Mouse (Mus musculus): ENCODE measurements around the gene Unc119. TPM values are rescaled to one million over a fixed set of nuclear protein-coding genes. Genes with fewer than 3 reads are reported as not detected.

Gene Unc119
- polyA plus RNA-seq, 1 experiment = 64.1 TPM

GRCm38 (mm10) chr11:78322076-78322831 is 21.0 kb upstream of the Unc119 start:
- peaks cover 8% of the 10 kb centered on the region for H3K4me1 ChIP-seq (ENCODE audit: control insufficient read depth, insufficient read depth, low read length)
- TF ChIP-seq POLR2A (IDR thresholded peaks at IDR 0.05; ENCODE audit: borderline replicate concordance, extremely low read depth, low read depth, low read length) (no peak), CTCF (IDR thresholded peaks at IDR 0.05; ENCODE audit: insufficient read depth, low read length) (no peak)
- 38% methylated on average over 2 of the region's 2 CpGs for WGBS
- DNase-seq = no peak
- no peak overlapping the region for H3K4me3 ChIP-seq (replicated peaks; ENCODE audit: extremely low read depth, low read depth, low read length)

- peaks cover 8% of the 10 kb centered on the region for H3K4me1 ChIP-seq (ENCODE audit: control insufficient read depth, insufficient read depth, low read length)
- DNase-seq = peak; percentile 76
- WGBS = 9% methylated on average over 15 of the region's 15 CpGs
- H3K4me3 ChIP-seq (replicated peaks; ENCODE audit: extremely low read depth, low read depth, low read length) = peak within 1 kb of the TSS; percentile 49
- no peak for TF ChIP-seq CTCF (IDR thresholded peaks at IDR 0.05; ENCODE audit: insufficient read depth, low read length)
- TF ChIP-seq POLR2A (IDR thresholded peaks at IDR 0.05; ENCODE audit: borderline replicate concordance, extremely low read depth, low read depth, low read length) = peak; percentile 59; the same call in 1 of the 2 replicates
These were observed 20.4 kb upstream of the Unc119 start, which contains the start of gene Aldoc for GRCm38 (mm10) chr11:78322860-78323259. Aldoc (plus strand) TSS chr11:78322968.

GRCm38 (mm10) chr11:78324000-78324785 is 19.1 kb upstream of the Unc119 start:
- H3K4me3 ChIP-seq (replicated peaks; ENCODE audit: extremely low read depth, low read depth, low read length) = no peak overlapping the region
- no peak for DNase-seq
- TF ChIP-seq POLR2A (IDR thresholded peaks at IDR 0.05; ENCODE audit: borderline replicate concordance, extremely low read depth, low read depth, low read length) = no peak
- TF ChIP-seq CTCF (IDR thresholded peaks at IDR 0.05; ENCODE audit: insufficient read depth, low read length) = no peak
- 84% methylated on average over 15 of the region's 15 CpGs for WGBS
- peaks cover 13% of the 10 kb centered on the region for H3K4me1 ChIP-seq (ENCODE audit: control insufficient read depth, insufficient read depth, low read length)

- H3K4me1 ChIP-seq (ENCODE audit: control insufficient read depth, insufficient read depth, low read length) = peaks cover 13% of the 10 kb centered on the region
- WGBS = 94% methylated on average over 12 of the region's 12 CpGs
- no peak for DNase-seq
- H3K4me3 ChIP-seq (replicated peaks; ENCODE audit: extremely low read depth, low read depth, low read length) = no peak overlapping the region
- TF ChIP-seq CTCF (IDR thresholded peaks at IDR 0.05; ENCODE audit: insufficient read depth, low read length) (no peak), POLR2A (IDR thresholded peaks at IDR 0.05; ENCODE audit: borderline replicate concordance, extremely low read depth, low read depth, low read length) (no peak)
These were observed 18.3 kb upstream of the Unc119 start for GRCm38 (mm10) chr11:78324965-78325364.

- no peak for TF ChIP-seq CTCF (IDR thresholded peaks at IDR 0.05; ENCODE audit: insufficient read depth, low read length)
- no peak for TF ChIP-seq POLR2A (IDR thresholded peaks at IDR 0.05; ENCODE audit: borderline replicate concordance, extremely low read depth, low read depth, low read length)
- Histone ChIP-seq H3K4me3 (replicated peaks; ENCODE audit: extremely low read depth, low read depth, low read length) (no peak overlapping the region), H3K4me1 (ENCODE audit: control insufficient read depth, insufficient read depth, low read length) (peaks cover 13% of the 10 kb centered on the region)
- DNase-seq = no peak
- WGBS = 92% methylated on average over 4 of the region's 4 CpGs
These were observed 16.1 kb upstream of the Unc119 start for GRCm38 (mm10) chr11:78327215-78327614.

GRCm38 (mm10) chr11:78327634-78328511 is 15.4 kb upstream of the Unc119 start, which contains the start of gene Pigs:
Pigs (plus strand) TSS chr11:78328415.
- no peak for TF ChIP-seq CTCF (IDR thresholded peaks at IDR 0.05; ENCODE audit: insufficient read depth, low read length)
- TF ChIP-seq POLR2A (IDR thresholded peaks at IDR 0.05; ENCODE audit: borderline replicate concordance, extremely low read depth, low read depth, low read length) = peak; percentile 74
- 9% methylated on average over 37 of the region's 37 CpGs for WGBS
- DNase-seq = peak; percentile 94
- peak within 1 kb of the TSS; percentile 98 for H3K4me3 ChIP-seq (replicated peaks; ENCODE audit: extremely low read depth, low read depth, low read length)
- H3K4me1 ChIP-seq (ENCODE audit: control insufficient read depth, insufficient read depth, low read length) = peaks cover 9% of the 10 kb centered on the region

GRCm38 (mm10) chr11:78328512-78329056 is 14.7 kb upstream of the Unc119 start:
- TF ChIP-seq POLR2A (IDR thresholded peaks at IDR 0.05; ENCODE audit: borderline replicate concordance, extremely low read depth, low read depth, low read length) (no peak), CTCF (IDR thresholded peaks at IDR 0.05; ENCODE audit: insufficient read depth, low read length) (no peak)
- WGBS = 2% methylated on average over 41 of the region's 41 CpGs
- Histone ChIP-seq H3K4me1 (ENCODE audit: control insufficient read depth, insufficient read depth, low read length) (peaks cover 4% of the 10 kb centered on the region; the same call in 1 of the 2 replicates), H3K4me3 (replicated peaks; ENCODE audit: extremely low read depth, low read depth, low read length) (peak overlapping the region; percentile 73)
- no peak for DNase-seq

GRCm38 (mm10) chr11:78332676-78333075 is 10.6 kb upstream of the Unc119 start:
- no peak for DNase-seq
- peaks cover 4% of the 10 kb centered on the region; the same call in 1 of the 2 replicates for H3K4me1 ChIP-seq (ENCODE audit: control insufficient read depth, insufficient read depth, low read length)
- H3K4me3 ChIP-seq (replicated peaks; ENCODE audit: extremely low read depth, low read depth, low read length) = no peak overlapping the region
- no peak for TF ChIP-seq POLR2A (IDR thresholded peaks at IDR 0.05; ENCODE audit: borderline replicate concordance, extremely low read depth, low read depth, low read length)
- TF ChIP-seq CTCF (IDR thresholded peaks at IDR 0.05; ENCODE audit: insufficient read depth, low read length) = no peak
- WGBS = 96% methylated on average over 12 of the region's 12 CpGs

Data from lung, adult 2 months (tissue).